Mouse (Mus musculus) forebrain, embryonic 13.5 days (tissue): ENCODE measurements at regions not wholly inside any gene's neighbourhood (a gene's known extent, or its start where the extent isn't known, plus 50 kb on each side); places are given as distances from the start of the nearest gene placed in this dataset.

Experiments
- ATAC-seq: fragments of 200-750 bp; cut with Nextera tagmentation; 2 replicates; pipeline ENCODE4 v1.8.0; 2017
- H3K27ac ChIP-seq: fragments of 300-500 bp; sonication (generic); 2 replicates; pipeline ENCODE4 v1.5.1; 2015; ENCODE audit warnings: inconsistent platforms, mild to moderate bottlenecking, moderate library complexity
- H3K27me3 ChIP-seq: fragments of 300-500 bp; sonication (generic); 2 replicates; pipeline ENCODE4 v1.6.1; 2015; ENCODE audit warnings: mild to moderate bottlenecking, inconsistent platforms
- H3K36me3 ChIP-seq: fragments of 300-500 bp; sonication (generic); 2 replicates; pipeline ENCODE4 v1.6.1; 2015; ENCODE audit warnings: mild to moderate bottlenecking, inconsistent platforms; ENCODE audit not compliant: poor library complexity, severe bottlenecking
- H3K4me1 ChIP-seq: fragments of 300-500 bp; sonication (generic); 2 replicates; pipeline ENCODE4 v1.6.1; 2015; ENCODE audit warnings: inconsistent platforms
- H3K4me2 ChIP-seq: fragments of 300-500 bp; sonication (generic); 2 replicates; pipeline ENCODE4 v1.6.1; 2015; ENCODE audit warnings: inconsistent platforms, mild to moderate bottlenecking, moderate library complexity
- H3K4me3 ChIP-seq: fragments of 300-500 bp; sonication (generic); 2 replicates; pipeline ENCODE4 v1.5.1; 2015; ENCODE audit warnings: mild to moderate bottlenecking, inconsistent platforms
- H3K9ac ChIP-seq: fragments of 300-500 bp; sonication (generic); 2 replicates; pipeline ENCODE4 v1.6.1; 2015; ENCODE audit warnings: mild to moderate bottlenecking, inconsistent platforms
- H3K9me3 ChIP-seq: fragments of 300-500 bp; sonication (generic); replicated peaks from 2 replicates; pipeline ENCODE4 v1.6.1; 2016; ENCODE audit warnings: inconsistent platforms
- WGBS: fragments of 180-500 bp; shearing (Covaris S2); methylation state at CpG from one replicate; pipeline ENCODE4 v1.1.7; 2015; 5-methylcytosine and 5-hydroxymethylcytosine counted together

DNA sequence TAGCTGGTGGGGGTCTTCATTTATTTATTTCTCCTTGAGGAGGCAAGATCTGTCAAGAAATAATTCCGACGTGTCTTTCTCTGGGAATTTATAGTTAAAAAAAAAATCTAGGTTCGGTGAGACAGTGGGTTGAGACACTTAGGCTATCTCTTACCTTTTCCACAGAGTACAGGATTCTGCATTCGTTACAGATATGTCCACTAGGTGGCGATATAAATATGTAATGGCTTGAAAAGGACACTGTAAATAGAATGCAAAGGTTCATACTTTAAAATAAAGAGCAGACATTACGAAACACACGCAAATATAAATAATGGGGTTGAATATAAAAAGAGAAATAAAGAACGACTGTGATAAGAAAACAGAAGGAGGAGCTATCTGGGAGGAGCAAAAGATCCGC lies 517.5 kb downstream of the Cps1 start:
- Histone ChIP-seq H3K27me3 (no peaks in the 10 kb centered on the region), H3K4me3 (no peak overlapping the region), H3K4me2 (no peak overlapping the region), H3K4me1 (no peaks in the 10 kb centered on the region), H3K36me3 (no peaks in the 10 kb centered on the region), H3K9me3 (no peaks in the 10 kb centered on the region), H3K9ac (no peak overlapping the region), H3K27ac (no peak overlapping the region)
- 23% methylated on average over 9 of the region's 9 CpGs for WGBS
- peak; percentile 94 for ATAC-seq

DNA sequence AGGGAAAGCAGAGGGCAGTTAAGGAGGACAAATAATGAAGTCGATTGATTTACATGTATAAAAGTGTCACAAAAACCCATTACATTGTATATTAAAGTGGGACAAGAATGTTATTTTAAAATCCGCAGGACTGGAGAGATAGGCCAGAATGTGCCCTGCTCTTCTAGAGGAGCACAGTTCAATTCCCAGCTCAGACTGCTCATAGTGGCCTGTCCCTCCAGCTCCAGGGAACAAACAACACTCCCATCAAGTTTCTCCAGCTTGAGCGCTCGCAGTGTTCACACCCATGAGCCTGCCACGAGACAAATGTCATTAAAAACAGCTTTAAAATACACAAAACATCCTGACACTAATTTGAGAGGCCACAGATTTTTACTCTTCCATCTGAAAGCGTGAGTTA lies 517.9 kb downstream of the Cps1 start:
- Histone ChIP-seq H3K9ac (no peak overlapping the region), H3K27ac (no peak overlapping the region), H3K9me3 (no peaks in the 10 kb centered on the region), H3K27me3 (no peaks in the 10 kb centered on the region), H3K4me1 (no peaks in the 10 kb centered on the region), H3K36me3 (no peaks in the 10 kb centered on the region), H3K4me3 (no peak overlapping the region), H3K4me2 (no peak overlapping the region)
- ATAC-seq, result peak; percentile 56
- 50% methylated on average over 6 of the region's 6 CpGs for WGBS

DNA sequence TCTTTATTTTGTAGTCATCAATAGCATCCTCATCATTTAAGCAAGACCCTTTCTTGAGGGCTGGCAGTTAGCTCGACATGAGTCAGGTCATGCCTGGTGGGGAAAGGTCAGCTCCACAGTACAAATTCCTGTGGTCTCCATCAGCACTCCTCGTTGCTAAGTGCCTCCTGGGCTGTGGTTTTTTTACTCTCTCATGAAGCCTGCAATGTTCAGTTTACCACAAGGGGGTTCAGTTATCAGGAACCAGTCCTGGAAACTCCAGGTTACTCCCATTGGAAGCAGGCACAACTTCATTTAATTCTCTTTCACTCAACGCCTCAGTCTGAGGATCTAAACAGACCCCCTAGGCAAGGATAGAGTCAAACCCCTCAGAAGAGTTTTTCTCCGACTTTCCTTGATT lies 520.8 kb downstream of the Cps1 start:
- no peaks in the 10 kb centered on the region for H3K36me3 ChIP-seq
- WGBS, result 64% methylated on average over 4 of the region's 4 CpGs
- ATAC-seq, result no peak

More for the DNA sequence above, 520.8 kb downstream of the Cps1 start:
- H3K4me1 ChIP-seq, result no peaks in the 10 kb centered on the region
- no peak overlapping the region for H3K9ac ChIP-seq
- no peaks in the 10 kb centered on the region for H3K9me3 ChIP-seq
- H3K27ac ChIP-seq, result no peak overlapping the region
- H3K4me3 ChIP-seq, result no peak overlapping the region
- H3K4me2 ChIP-seq, result no peak overlapping the region
- no peaks in the 10 kb centered on the region for H3K27me3 ChIP-seq
